Mouse (Mus musculus) urinary bladder, postnatal 10 days (tissue): ENCODE results near the gene Dcp1b.

Experiments used
- DNase-seq: peaks from one replicate; pipeline ENCODE4 v3.0.0; 2022; ENCODE audit warnings: low spot score

Dcp1b gene

DNA sequence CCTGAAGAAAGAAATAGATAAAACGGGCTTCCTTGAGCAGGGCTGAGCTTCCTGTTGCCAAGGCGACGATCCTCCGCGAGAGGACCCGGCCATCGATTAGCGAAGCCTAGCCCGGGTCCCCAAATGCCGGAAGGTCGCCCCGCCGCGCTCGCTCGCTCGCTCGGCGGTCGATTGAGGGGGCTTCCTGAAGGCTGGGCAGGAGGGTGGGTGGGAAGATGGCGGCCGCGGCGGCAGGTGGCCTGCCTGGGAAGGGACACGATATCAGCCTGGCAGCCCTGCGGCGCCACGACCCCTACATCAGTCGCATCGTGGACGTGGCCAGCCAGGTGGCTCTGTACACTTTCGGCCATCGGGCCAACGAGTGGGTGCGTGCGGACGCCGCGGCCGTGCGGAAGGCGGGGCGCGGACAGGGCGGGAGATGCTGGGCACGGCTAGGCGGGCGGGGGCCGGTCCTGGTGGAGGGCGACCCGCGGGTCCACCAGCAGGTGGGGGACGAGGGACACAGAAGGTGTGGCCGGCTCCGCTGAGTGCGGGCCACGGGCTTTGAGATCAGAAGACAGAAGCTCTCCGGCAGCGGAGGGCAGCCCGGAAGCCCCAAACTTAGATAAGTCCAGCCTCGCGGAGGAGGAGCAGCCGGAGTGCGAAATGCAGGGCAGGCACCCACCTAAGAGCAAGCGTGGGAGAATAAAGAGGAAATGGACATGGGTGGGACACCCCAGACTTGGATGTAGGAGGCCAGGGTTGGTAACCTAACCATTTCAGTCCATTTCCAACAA is at the start of gene Dcp1b:
Dcp1b (plus strand) TSS at position 176 of the 776 bp plus-strand sequence.
- DNase-seq, result peak; percentile 63

DNA sequence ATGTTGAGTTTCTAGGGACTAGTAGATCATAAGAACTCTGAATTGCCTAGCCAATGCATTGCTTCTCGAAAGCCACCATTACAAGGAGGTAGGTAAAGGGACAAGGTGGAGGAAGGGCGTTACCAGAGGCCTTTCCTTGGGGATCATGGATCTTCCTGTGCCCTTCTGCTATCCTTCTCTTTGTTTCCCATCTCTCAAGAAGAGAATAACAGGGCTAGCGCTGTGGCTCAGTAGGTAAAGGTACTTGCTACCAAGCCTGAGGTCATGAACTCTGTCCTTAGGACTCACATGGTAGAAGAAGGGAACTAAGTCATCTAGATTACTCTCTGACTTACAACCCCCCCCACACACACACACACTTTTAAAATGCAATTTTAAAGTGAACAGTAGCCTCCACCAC is 48.1 kb upstream of the Dcp1b start:
- DNase-seq, result no peak

DNA sequence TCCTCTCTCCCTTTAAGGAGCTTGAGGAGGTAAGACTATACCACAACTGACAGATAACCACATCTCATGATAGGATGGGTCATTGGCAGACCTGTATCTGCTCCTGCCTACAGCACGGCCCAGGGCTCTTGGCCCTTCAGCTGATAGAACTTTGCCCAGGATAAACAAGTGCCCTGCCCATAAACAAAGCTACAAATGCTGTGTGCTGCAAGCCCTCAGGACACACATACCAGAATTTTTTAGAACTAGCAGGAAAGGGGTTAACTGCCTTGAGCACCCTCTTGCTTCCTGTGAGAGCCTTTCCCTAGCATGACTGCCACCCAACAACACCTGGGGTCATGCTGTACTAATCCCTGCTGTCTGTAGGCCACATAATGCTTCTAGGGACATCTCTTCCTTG is 47.0 kb upstream of the Dcp1b start:
- DNase-seq, result no peak

DNA sequence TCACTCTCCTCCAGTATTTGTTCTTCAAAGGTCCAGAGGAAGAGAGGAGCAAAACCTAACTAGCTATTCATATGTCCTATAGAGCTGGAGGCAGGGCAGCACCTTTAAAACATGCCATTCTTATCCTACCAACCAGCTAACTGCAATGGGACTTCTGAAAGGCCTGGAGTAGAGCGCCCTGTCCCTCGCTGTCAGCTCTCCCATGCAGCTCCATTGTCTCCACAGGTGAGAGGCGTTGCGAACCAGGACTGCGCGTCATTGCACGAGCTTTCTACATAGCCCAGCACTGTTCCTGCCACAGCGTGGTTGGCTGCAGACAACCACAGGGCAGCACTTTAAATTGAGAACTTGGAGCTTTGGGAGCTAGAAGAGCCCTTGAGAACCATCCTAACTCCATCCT is 46.5 kb upstream of the Dcp1b start:
- no peak for DNase-seq

DNA sequence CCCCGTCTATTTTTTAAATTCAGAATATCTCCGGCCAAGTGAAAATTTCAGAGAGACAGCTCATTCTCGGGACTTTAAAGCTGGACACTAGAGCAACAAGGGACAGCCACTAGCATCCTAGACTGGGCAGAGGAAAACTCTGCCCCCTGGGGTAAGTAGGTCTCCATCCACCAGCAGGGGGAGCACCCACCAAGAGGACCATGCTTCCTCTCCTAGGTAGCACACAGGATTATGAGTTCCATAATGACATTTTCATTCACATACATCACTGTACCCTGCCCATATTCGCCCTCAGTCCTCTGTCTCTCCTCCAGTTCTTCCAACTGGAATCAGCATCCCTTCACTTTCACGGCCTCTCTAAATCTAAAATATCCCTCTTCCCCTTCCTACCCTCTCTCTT is 45.4 kb upstream of the Dcp1b start:
- DNase-seq, result no peak

DNA sequence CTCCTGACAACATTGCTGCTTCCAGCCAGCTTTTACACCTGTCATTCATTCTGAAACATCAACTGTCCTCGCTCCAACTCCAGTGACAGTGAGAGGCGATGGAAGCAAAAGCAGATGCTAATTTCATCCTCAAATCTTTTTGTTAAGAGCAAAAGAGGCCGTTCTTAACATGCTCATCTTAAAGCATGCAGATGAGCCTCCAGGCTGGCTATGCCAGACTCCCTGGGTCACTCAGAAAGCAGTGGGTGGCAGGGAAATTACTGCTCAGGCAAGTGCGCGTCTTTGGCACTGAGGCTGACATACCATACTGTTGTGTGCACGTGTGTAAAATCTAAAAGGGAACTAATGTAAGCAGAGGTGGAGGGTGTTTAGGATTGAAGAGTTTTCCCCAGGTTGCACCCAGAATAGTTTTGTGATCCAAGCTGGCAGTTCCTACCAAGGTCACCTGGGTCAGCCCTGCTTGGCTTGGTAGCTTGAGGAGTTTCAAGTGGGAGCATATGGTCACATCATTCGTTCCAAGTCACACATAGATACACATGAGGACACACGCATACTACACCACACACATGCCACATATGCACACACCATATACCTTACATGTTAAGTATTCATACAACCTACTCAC is 42.8 kb upstream of the Dcp1b start:
- DNase-seq, result no peak

DNA sequence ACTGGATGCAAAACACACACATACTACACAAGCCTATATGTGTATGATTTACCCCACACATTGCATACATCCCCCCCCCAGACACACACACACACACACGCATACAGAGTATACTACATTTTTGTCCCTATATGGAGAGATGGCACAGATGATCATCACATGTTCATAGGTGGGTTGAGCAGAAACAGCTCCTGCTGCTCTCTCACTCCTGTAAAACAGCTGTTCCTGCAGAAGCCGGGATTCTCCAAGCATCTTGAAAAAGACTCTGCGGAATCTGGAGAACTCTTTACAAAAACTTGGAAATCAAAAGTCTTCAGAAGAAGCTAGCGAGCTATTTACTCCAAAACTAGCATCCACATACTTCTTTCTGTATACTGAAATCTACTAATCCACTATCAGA is 42.2 kb upstream of the Dcp1b start:
- DNase-seq, result no peak

DNA sequence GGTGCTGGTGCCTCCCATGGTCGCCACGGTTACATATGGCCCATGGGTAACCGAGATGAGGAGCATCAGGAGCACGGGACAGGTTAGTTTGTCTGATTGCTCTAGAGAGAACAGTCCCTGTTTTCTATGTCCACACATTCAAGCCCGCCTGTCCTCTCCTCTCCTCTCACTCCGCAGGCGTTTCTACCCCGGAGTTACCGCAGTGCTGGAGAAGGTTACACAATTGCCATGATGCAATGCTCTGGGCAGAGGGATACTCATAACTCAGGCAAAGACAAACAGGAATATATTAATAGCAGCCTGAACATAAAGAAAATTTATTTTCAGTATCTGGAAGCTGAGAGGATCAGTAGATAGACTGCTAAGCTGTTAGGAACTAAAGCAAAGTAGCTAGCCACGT is 37.3 kb upstream of the Dcp1b start:
- DNase-seq, result no peak

DNA sequence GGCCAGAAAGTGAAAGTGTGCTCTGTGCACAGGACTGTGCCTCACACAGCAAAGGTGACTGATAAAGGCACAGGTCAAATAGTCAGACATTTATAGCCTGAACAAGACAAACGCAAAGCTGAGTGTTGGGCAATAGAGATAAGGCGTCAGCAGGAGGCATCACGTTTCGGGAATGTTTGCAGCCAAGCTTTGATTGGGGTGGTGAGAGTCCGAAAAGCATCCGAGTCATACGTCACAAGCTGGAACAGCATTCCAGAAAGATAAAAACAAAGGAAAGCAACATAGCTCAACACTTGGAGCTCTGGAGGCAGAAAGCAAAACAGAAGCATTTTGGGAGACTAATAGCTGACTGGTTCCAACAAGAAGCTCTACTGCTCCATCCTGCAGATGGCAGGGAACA is 35.5 kb upstream of the Dcp1b start:
- DNase-seq, result no peak

DNA sequence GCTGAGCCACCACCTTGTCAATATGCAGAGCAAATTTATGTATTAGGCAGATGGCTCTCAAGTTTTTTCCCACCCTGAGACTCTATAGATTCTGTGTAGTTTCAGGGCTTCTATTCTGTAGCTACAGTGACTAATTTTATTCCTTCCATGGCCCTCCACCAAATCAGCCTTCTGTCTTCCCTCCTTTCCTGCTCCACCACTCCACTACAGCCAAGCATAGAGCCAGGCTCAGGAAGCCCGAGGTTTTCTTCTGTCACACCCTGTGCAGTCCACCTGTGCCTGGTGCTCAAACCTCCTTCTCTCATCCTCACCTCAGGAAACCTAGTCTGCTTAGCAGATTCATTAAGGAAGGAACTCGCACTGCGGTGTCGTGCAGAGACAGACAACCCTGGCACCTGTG is 29.9 kb upstream of the Dcp1b start:
- DNase-seq, result no peak

DNA sequence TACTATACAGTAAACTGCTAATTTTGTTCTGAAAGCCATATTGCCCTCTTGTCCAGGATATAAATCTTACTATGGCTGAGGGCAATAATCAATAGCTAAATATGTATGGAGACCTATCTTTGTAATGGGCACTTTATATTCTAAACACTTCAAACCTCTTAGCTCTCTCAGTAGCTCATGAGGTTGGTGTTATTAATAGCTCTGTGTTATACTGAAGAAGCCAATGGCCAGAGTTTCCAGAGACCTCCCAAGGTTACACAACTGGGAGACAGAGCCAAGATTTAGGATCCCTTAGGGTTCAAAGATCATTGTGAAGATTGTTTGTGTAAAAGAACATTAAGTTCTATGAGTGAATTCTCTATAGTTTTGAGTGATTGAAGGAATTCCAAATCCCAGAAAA is 9.4 kb upstream of the Dcp1b start:
- DNase-seq, result no peak

DNA sequence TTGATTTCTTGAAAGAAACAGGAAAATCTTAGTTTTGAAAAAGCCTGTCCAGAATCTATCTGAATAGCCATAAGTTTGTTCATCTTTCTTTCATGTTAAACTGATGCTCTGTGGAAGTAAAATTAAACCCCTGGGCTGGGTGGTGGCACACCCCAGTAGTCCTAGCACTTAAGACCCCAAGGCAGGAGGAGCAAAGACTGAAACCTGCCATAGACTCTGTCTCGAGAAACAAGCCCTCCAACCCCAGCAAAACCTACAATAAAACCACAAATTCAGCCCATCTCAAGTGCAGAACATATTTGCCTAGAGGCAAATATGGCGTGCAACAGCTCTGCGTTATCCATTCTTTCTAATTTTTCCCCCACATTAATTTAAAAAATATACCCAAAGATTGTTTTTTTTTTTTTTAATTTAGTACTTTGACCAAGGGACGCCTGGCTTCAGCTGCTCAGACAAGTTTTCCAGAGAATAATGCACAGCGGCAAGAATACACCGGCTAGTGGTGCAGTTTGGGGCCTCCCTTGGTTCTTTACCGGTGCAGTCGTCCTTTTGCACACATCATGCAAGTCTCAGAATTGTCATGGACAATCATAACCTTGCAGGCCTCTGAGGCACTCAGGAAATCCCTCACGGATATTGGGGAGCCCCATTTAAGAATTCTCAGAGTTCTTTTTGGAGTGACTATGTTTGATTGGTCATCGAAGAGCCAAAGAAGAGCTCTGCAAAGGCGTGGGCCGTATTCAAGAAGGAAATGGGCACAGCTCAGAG is 562 bp upstream of the Dcp1b start:
- no peak for DNase-seq

DNA sequence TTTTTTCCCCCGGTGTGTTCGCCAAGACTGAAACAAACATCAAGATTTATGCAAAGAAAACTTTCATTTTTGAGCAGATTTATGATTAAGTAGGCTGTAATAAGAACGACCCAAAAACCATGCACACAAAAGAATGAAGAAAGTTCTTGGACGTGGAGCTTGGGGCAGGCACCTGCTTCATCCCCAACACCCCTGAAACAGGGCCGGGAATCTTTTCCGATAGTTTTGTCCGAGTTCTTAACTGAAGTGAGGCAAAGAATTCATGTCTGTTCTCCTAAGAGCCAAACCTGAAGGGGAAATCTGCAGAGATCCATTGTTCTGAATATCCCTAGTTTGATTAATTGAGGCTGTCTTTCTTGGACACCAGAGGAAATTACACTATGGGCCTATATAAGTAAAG is 1.1 kb downstream of the Dcp1b start:
- DNase-seq, result no peak

DNA sequence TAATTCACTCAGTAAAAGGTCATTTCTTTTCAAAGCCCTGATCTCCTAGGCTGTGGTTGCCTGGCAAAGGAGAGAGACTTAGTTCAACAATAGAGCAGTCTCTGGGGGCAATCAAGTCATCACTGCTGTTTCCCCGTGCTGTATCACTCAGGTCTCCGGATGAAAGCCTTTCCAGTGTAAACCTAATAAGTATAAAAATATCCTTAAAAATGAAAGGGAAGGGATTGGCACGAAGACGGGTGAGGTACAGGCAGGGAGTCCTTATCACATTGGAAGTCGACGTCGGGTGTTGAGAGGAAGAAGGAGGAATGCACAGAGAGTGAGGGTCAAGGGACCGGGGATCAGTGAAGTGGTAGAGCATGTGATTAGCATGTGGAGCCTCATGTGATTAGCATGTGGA is 2.0 kb downstream of the Dcp1b start:
- DNase-seq, result no peak

DNA sequence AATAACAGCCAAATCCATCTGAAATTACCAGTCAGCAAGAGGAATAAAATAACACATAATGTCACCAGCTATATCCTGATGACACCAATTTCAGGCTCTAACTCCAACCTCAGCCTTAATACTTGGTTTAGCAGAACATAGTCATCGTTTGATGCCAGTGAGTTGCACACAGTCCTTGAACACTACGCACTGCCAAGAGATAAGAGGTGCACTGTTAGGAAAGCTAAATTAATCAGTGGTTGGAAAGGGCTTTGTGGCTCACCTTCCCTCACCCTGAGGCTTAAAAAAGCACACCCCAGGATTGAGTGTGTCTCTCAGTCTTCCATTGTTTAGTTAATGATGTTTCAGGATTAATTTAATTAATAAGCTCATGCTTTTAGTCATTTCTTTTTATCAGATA is 5.1 kb downstream of the Dcp1b start:
- DNase-seq, result no peak

DNA sequence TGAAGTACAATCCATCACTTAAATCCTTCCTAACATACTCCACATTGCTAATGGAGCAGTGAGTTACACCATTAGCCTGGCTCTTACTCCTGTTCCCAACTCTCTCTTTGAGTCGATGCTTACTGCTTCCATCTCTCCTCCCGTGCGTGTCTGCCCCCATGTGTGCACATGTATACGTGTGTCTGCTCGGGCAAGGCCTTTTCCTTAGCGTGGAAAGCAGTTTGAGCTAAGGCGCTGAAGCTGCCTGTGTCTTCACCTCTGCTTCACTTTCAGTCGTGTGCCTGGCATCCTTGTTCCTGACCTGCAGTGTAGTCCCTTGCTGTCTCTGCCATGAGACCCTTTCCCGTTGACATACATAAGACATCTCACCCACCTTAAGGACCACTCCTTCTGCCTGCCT is 7.2 kb downstream of the Dcp1b start:
- no peak for DNase-seq

DNA sequence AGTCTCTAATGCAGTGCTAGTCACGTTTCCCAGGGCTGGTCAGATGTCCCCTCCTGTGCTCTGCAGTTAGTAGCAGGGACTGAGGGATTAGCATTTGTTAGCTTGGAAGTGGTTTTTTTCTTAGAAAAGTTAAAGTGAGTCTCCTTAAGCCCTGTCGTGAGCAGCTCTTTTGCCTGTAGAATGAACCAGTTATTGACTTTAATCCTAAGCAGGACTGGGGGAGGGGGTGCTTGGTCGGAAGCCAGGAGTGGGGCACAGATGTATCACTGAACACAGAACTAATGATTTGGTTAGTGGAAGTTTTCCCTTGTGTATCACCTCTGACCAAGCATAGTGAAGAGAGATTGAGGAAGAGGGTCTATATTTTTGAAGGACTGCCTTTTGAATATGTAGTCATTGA is 8.7 kb downstream of the Dcp1b start:
- DNase-seq, result no peak

DNA sequence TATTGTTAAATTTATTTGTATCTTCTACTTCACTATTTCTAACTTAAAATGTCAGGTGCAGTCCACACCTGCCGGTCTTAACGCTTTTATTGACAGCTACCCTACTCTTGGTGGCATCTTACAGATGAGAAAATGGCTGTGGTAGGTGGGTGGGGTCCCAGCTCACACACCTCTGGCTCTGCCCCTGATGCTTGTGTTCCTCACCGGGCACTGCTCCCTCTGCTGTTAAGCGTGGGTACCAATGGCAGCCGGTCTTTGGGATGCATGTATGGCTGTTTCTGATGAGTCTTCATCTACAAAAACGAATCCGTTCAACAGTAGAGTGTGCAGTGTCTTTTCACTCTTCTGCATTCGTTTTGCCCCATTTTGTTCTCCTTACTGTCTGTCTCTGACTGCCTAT is 11.6 kb downstream of the Dcp1b start:
- DNase-seq, result no peak

DNA sequence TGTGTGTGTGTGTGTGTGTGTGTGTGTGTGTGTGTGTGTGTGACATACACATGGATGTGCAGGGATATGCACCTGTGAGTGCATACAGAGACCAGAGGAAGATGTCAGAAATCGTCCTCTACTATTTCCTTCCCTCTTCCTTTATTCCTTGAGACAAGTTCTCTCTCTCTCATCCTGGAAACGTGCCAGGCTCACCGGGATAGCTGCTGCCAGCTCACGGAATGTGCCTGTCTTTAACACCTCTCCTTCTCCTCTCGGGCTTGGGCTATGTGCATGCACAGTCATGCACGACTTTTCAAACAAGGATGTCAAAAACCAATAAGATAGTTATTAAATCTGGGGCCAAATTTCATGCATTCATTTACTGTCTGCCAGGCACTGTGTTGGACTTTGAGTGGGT is 12.6 kb downstream of the Dcp1b start:
- no peak for DNase-seq

DNA sequence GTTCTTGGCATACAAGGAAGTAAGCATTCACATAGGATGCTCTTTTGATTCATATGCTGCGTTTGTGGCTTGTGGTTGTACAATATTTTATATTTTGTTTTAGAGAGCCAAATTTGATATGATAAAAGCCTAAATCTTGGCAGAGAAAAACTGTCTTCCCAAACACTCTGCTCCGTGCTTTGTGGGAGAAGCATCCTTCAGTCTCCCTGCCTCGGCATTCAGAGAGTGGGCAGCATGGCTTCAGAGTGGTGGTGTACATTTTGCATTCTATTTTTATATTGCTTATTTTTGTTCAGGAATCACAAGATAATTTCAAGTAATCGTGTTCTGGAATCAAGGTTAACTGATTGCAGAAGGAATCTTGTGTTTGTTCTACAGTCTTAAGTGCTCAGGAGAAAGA is 16.4 kb downstream of the Dcp1b start:
- no peak for DNase-seq

DNA sequence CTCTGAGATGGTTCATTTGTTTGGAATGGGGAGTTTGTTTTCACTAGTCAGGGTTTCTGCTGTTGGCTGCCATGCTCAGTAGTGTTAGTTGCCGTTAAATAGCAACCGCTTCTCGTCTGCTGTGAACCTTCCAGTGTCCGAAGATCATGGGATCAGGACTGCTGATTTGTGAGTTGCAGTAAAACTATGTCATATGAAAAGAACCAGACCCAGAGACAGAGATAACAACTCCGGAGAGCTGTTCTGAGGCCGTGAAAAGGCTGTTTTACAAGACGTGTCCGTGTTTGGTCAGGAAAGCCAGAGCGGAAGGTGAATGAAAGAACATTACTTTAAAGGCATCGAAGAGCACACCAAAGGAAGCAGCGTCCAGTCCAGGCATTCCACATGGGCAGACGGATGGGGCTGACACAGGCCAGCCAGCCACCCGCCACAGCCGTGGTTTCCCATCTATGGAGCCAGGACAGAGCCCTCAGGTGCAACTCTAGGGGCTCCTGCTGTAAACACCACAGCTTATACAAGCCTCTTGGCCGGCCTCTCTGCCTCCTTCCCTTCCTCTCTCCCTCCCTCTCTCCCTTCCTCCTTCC is 18.6 kb downstream of the Dcp1b start:
- no peak for DNase-seq

DNA sequence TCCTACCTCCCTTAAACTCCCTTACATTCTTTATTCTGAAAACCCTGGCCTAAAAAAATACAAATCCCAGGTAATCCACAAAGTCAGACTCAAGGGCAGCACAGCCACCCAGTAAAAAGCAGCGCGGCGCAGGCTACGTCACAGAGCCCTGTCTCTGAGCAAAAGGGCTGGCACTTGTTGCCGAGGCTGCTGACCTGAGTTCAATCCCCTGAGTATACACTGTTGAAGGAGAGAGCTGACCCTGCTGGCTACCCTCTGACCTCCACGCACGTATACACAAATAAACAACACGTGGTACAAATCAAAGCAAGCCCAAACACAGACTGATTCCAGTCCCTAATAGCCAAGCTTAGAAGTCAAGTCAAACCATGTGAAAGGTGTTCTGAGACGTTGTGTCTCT is 19.1 kb downstream of the Dcp1b start:
- DNase-seq, result no peak

DNA sequence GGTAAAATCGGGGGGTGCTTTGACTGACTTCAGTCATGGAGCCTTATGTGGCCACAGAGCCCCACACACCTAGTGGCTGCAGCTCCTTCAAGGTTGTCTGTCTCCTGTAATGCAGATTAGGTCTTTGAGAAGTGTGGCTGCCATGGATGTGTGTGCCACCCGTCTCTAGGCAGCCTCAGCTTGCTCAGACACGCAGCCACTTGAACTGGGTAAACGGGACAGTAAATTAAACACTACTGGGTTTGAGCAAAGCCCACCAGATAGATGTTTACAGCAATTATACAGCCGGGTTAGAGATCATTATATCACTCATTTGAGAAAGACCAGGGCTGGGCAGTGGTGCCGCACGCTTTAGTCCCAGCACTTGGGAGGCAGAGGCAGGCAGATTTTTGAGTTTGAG is 19.5 kb downstream of the Dcp1b start:
- no peak for DNase-seq
